Mouse (Mus musculus) embryonic fibroblast, embryonic 13.5 days (primary cell): ENCODE measurements around the gene Hvcn1.

Experiments used
- CTCF ChIP-seq: IDR thresholded peaks from 2 replicates; pipeline ENCODE4 v1.5.1; 2011; ENCODE audit warnings: mild to moderate bottlenecking, control low read depth, low read length, moderate library complexity, borderline replicate concordance; ENCODE audit not compliant: insufficient read depth
- POLR2A ChIP-seq: IDR thresholded peaks from 2 replicates; pipeline ENCODE4 v1.6.1; 2011; ENCODE audit warnings: low read depth, mild to moderate bottlenecking, control low read depth, low read length, moderate library complexity

DNA sequence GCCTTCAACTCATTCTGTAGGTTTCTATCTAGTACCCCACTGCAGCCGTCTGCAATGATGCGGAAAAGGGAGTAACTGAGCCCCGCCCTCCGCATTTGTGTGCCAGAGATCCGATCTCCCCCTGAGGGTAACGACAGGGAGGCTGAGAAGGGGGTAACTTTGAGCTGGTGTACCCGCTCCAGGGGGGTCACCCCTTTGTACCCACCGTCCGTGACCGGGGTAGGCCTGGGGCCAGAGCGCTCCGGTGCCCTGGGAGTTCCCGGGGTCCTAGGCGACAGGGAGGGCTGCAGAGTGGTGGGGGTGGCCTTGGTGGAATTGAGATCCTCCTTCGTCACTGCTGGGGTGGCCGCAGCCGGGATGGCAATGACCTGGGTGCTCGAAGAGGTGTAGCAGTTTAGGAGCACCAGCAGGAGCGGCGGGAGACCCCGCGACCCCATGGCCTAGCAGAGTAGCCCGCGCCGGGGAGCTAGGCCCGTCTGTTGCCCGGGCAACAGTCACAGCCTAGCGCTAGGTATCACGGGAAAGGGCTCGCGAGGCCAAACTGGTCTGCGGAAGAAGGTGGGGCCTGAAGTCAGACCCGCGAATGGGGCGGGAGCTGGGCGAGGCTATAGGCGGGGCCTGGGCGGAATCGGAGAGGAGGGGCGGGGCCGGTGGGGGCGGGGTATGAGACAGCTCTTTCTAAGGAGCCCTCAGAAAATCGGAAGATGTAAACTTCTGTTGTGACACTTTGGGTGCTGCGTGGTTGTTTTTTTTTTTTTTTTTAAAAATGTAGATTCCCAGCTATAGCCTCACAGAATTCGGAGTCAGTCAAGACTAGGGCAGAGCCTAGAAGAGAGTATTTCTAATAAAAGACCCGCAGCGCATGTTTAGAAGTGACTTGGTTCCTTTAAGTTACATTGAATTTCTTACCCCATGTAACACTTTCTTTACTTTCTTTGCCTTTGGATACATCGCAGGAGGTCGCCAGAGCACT is 57.6 kb downstream of the Hvcn1 start, which contains the start of gene Tctn1:
- TF ChIP-seq CTCF (no peak), POLR2A (peak; percentile 46)
